Mouse (Mus musculus) liver, embryonic 14.5 days (tissue): ENCODE results near the gene Nop53.

Source experiments
- CTCF ChIP-seq: IDR thresholded peaks from 2 replicates; pipeline ENCODE4 v1.5.1; 2016; ENCODE audit warnings: antibody characterized with exemption, low read depth, control low read depth
- EP300 ChIP-seq: IDR thresholded peaks from 2 replicates; pipeline ENCODE4 v1.6.1; 2016; ENCODE audit warnings: antibody characterized with exemption, low read depth

- no peak for TF ChIP-seq EP300
- TF ChIP-seq CTCF: no peak
These were observed 14.8 kb upstream of the Nop53 start for GRCm38 (mm10) chr7:15960691-15961090.
